Mouse (Mus musculus) forebrain, embryonic 13.5 days (tissue): ENCODE measurements around the gene Prkar2a. TPM values are rescaled to one million over a fixed set of nuclear protein-coding genes. Genes with fewer than 3 reads are reported as not detected.
"Not testable (repeated sequence)": the region's sequence is repeated elsewhere in the genome, so short reads cannot be mapped to it uniquely, and the experiment has no call there.

ENCODE experiments used
- ATAC-seq: fragments of 200-750 bp; cut with Nextera tagmentation; 2 replicates; pipeline ENCODE4 v1.8.0; 2017
- H3K27ac ChIP-seq: fragments of 300-500 bp; sonication (generic); 2 replicates; pipeline ENCODE4 v1.5.1; 2015; ENCODE audit warnings: inconsistent platforms, mild to moderate bottlenecking, moderate library complexity
- H3K27me3 ChIP-seq: fragments of 300-500 bp; sonication (generic); 2 replicates; pipeline ENCODE4 v1.6.1; 2015; ENCODE audit warnings: mild to moderate bottlenecking, inconsistent platforms
- H3K36me3 ChIP-seq: fragments of 300-500 bp; sonication (generic); 2 replicates; pipeline ENCODE4 v1.6.1; 2015; ENCODE audit warnings: mild to moderate bottlenecking, inconsistent platforms; ENCODE audit not compliant: poor library complexity, severe bottlenecking
- H3K4me1 ChIP-seq: fragments of 300-500 bp; sonication (generic); 2 replicates; pipeline ENCODE4 v1.6.1; 2015; ENCODE audit warnings: inconsistent platforms
- H3K4me2 ChIP-seq: fragments of 300-500 bp; sonication (generic); 2 replicates; pipeline ENCODE4 v1.6.1; 2015; ENCODE audit warnings: inconsistent platforms, mild to moderate bottlenecking, moderate library complexity
- H3K4me3 ChIP-seq: fragments of 300-500 bp; sonication (generic); 2 replicates; pipeline ENCODE4 v1.5.1; 2015; ENCODE audit warnings: mild to moderate bottlenecking, inconsistent platforms
- H3K9ac ChIP-seq: fragments of 300-500 bp; sonication (generic); 2 replicates; pipeline ENCODE4 v1.6.1; 2015; ENCODE audit warnings: mild to moderate bottlenecking, inconsistent platforms
- H3K9me3 ChIP-seq: fragments of 300-500 bp; sonication (generic); replicated peaks from 2 replicates; pipeline ENCODE4 v1.6.1; 2016; ENCODE audit warnings: inconsistent platforms
- WGBS: fragments of 180-500 bp; shearing (Covaris S2); methylation state at CpG from one replicate; pipeline ENCODE4 v1.1.7; 2015; 5-methylcytosine and 5-hydroxymethylcytosine counted together
- polyA plus RNA-seq: library from polyadenylated mRNA; unstranded; fragments of >200 nt; fragmentation: Nextera tagmentation; extraction: Ambion mirVana; gene quantifications from 2 replicates; pipeline ENCODE4 v1.2.1, GENCODE M21; 2015

The Prkar2a gene
- 32.8 and 34.2 TPM in 2 replicates for polyA plus RNA-seq

- peak within 1 kb of the TSS; percentile 14; the same call in 1 of the 2 replicates for H3K9ac ChIP-seq
Observed at GRCm38 (mm10) chr9:108689106-108689505, at the start of gene Prkar2a. TSS of gene Prkar2a (plus strand) at chr9:108689314.

GRCm38 (mm10) chr9:108639825-108640224, 49.3 kb upstream of the Prkar2a start:
- no peak for ATAC-seq
- H3K9ac ChIP-seq, result no peak overlapping the region
- no peak overlapping the region for H3K4me2 ChIP-seq
- H3K27ac ChIP-seq, result no peak overlapping the region
- H3K36me3 ChIP-seq, result peaks cover 43% of the 10 kb centered on the region
- no peak overlapping the region for H3K4me3 ChIP-seq
- H3K9me3 ChIP-seq, result no peaks in the 10 kb centered on the region
- H3K27me3 ChIP-seq, result no peaks in the 10 kb centered on the region
- WGBS, result 95% methylated on average over 2 of the region's 2 CpGs
- no peaks in the 10 kb centered on the region for H3K4me1 ChIP-seq

More at GRCm38 (mm10) chr9:108689106-108689505, at the start of gene Prkar2a:
- no peaks in the 10 kb centered on the region for H3K27me3 ChIP-seq
- H3K9me3 ChIP-seq, result no peaks in the 10 kb centered on the region
- H3K4me2 ChIP-seq, result no peak within 1 kb of the TSS
- H3K4me1 ChIP-seq, result peaks cover 30% of the 10 kb centered on the region
- peak within 1 kb of the TSS; percentile 49; the same call in 1 of the 2 replicates for H3K27ac ChIP-seq
- H3K36me3 ChIP-seq, result peaks cover 6% of the 10 kb centered on the region; the same call in 1 of the 2 replicates
- 17% methylated on average over 1 of the region's 1 CpGs for WGBS
- no peak for ATAC-seq
- H3K4me3 ChIP-seq, result no peak within 1 kb of the TSS

- peak overlapping the region; percentile 86; the same call in 1 of the 2 replicates for H3K27ac ChIP-seq
- peak overlapping the region; percentile 98 for H3K4me2 ChIP-seq
- peaks cover 20% of the 10 kb centered on the region for H3K4me1 ChIP-seq
- no peaks in the 10 kb centered on the region for H3K27me3 ChIP-seq
- 45% methylated on average over 10 of the region's 10 CpGs for WGBS
- H3K4me3 ChIP-seq, result peak overlapping the region; percentile 98
- ATAC-seq, result no peak
- no peaks in the 10 kb centered on the region for H3K9me3 ChIP-seq
- peaks cover 7% of the 10 kb centered on the region for H3K36me3 ChIP-seq
- H3K9ac ChIP-seq, result peak overlapping the region; percentile 95
Observed at GRCm38 (mm10) chr9:108648166-108648565, 40.9 kb upstream of the Prkar2a start.

- H3K36me3 ChIP-seq, result peaks cover 4% of the 10 kb centered on the region; the same call in 1 of the 2 replicates
- H3K9me3 ChIP-seq, result no peaks in the 10 kb centered on the region
- peak within 1 kb of the TSS; percentile 98 for H3K4me3 ChIP-seq
- peaks cover 20% of the 10 kb centered on the region for H3K4me1 ChIP-seq
- H3K27ac ChIP-seq, result peak within 1 kb of the TSS; percentile 86
- ATAC-seq, result peak; percentile 99
- peak within 1 kb of the TSS; percentile 95 for H3K9ac ChIP-seq
- WGBS, result under 1% methylated on average over 99 of the region's 112 CpGs
- H3K27me3 ChIP-seq, result no peaks in the 10 kb centered on the region
- H3K4me2 ChIP-seq, result peak within 1 kb of the TSS; percentile 98
Observed at GRCm38 (mm10) chr9:108648611-108649560, 40.2 kb upstream of the Prkar2a start, which contains the start of gene Arih2. TSS of gene Arih2 (minus strand) at chr9:108649386.

GRCm38 (mm10) chr9:108649561-108650440, 39.3 kb upstream of the Prkar2a start:
- Histone ChIP-seq H3K4me3 (peak overlapping the region; percentile 98), H3K36me3 (0 out of 2 replicates have a peak, but pooled peaks cover 4% of the 10 kb centered on the region), H3K27me3 (no peaks in the 10 kb centered on the region), H3K27ac (peak overlapping the region; percentile 86), H3K4me2 (peak overlapping the region; percentile 98), H3K9me3 (no peaks in the 10 kb centered on the region), H3K9ac (peak overlapping the region; percentile 95), H3K4me1 (peaks cover 20% of the 10 kb centered on the region)
- WGBS, result 33% methylated on average over 29 of the region's 29 CpGs
- no peak; the same call in 1 of the 2 replicates for ATAC-seq

- no peak for ATAC-seq
- H3K27ac ChIP-seq, result no peak overlapping the region
- H3K36me3 ChIP-seq, result no peaks in the 10 kb centered on the region
- H3K9ac ChIP-seq, result no peak overlapping the region
- no peak overlapping the region for H3K4me2 ChIP-seq
- WGBS, result 75% methylated on average over 10 of the region's 10 CpGs
- H3K4me3 ChIP-seq, result no peak overlapping the region
- peaks cover 4% of the 10 kb centered on the region for H3K4me1 ChIP-seq
- no peaks in the 10 kb centered on the region for H3K27me3 ChIP-seq
- H3K9me3 ChIP-seq, result no peaks in the 10 kb centered on the region
Observed at GRCm38 (mm10) chr9:108654566-108655464, 34.3 kb upstream of the Prkar2a start.

GRCm38 (mm10) chr9:108655865-108656264, 33.2 kb upstream of the Prkar2a start:
- H3K4me2 ChIP-seq, H3K36me3 ChIP-seq, H3K4me3 ChIP-seq, H3K27me3 ChIP-seq, H3K9ac ChIP-seq, H3K27ac ChIP-seq, ATAC-seq, H3K4me1 ChIP-seq, H3K9me3 ChIP-seq: not testable (repeated sequence)
- 83% methylated on average over 7 of the region's 7 CpGs for WGBS

GRCm38 (mm10) chr9:108661677-108662612, 27.2 kb upstream of the Prkar2a start, which contains the start of gene Slc25a20:
TSS of gene Slc25a20 (plus strand) at chr9:108662088.
- no peaks in the 10 kb centered on the region for H3K36me3 ChIP-seq
- 3% methylated on average over 36 of the region's 37 CpGs for WGBS
- H3K9me3 ChIP-seq, result no peaks in the 10 kb centered on the region
- H3K27me3 ChIP-seq, result no peaks in the 10 kb centered on the region
- peak within 1 kb of the TSS; percentile 69 for H3K9ac ChIP-seq
- peaks cover 8% of the 10 kb centered on the region for H3K4me1 ChIP-seq
- H3K27ac ChIP-seq, result no peak within 1 kb of the TSS; the same call in 1 of the 2 replicates
- peak; percentile 89 for ATAC-seq
- H3K4me2 ChIP-seq, result peak within 1 kb of the TSS; percentile 74
- peak within 1 kb of the TSS; percentile 70 for H3K4me3 ChIP-seq

- no peak for ATAC-seq
- Histone ChIP-seq H3K4me1 (peaks cover 8% of the 10 kb centered on the region), H3K27ac (no peak overlapping the region), H3K4me2 (peak overlapping the region; percentile 74), H3K9me3 (no peaks in the 10 kb centered on the region), H3K36me3 (no peaks in the 10 kb centered on the region), H3K9ac (peak overlapping the region; percentile 69), H3K4me3 (peak overlapping the region; percentile 70), H3K27me3 (no peaks in the 10 kb centered on the region)
- WGBS, result 41% methylated on average over 6 of the region's 6 CpGs
Observed at GRCm38 (mm10) chr9:108662660-108663059, 26.5 kb upstream of the Prkar2a start.

GRCm38 (mm10) chr9:108669875-108670274, 19.2 kb upstream of the Prkar2a start:
- Histone ChIP-seq H3K4me3 (no peak overlapping the region), H3K27me3 (no peaks in the 10 kb centered on the region), H3K4me2 (no peak overlapping the region), H3K9me3 (no peaks in the 10 kb centered on the region; the same call in 1 of the 2 replicates), H3K27ac (no peak overlapping the region), H3K9ac (no peak overlapping the region), H3K4me1 (no peaks in the 10 kb centered on the region), H3K36me3 (peaks cover 42% of the 10 kb centered on the region)
- WGBS, result 55% methylated on average over 8 of the region's 8 CpGs
- no peak for ATAC-seq
